Mouse (Mus musculus): ENCODE data around the gene Ldlr. TPM values are rescaled to one million over a fixed set of nuclear protein-coding genes. Genes with fewer than 3 reads are reported as not detected.
A peak's percentile ranks its signal among the peaks of the same experiment; 100 is the strongest.

Gene Ldlr
- polyA plus RNA-seq, 1 experiment from 2014 or later = 18.8 TPM

GRCm38 (mm10) chr9:21749382-21750118 is 26.3 kb downstream of the Ldlr start:
- no peak overlapping the region for H3K9ac ChIP-seq (replicated peaks; ENCODE audit: low read depth, low read length)
- no peak overlapping the region for H3K4me2 ChIP-seq (ENCODE audit: low read length)
- no peak for ATAC-seq
- H3K27me3 ChIP-seq (replicated peaks; ENCODE audit: control insufficient read depth, insufficient read depth, low read length) = no peaks in the 10 kb centered on the region
- no peak overlapping the region for H3K4me3 ChIP-seq (replicated peaks; ENCODE audit: low read length)
- WGBS = 85% methylated on average over 6 of the region's 6 CpGs
- peaks cover 21% of the 10 kb centered on the region; the same call in 1 of the 2 replicates for H3K36me3 ChIP-seq (ENCODE audit: control insufficient read depth, insufficient read depth)
- peaks cover 7% of the 10 kb centered on the region for H3K4me1 ChIP-seq (replicated peaks; ENCODE audit: control insufficient read depth, insufficient read depth, low read length)
- no peaks in the 10 kb centered on the region for H3K9me3 ChIP-seq (ENCODE audit: control insufficient read depth, low read length)
- H3K27ac ChIP-seq (ENCODE audit: low read length) = no peak overlapping the region

- Histone ChIP-seq H3K9ac (replicated peaks; ENCODE audit: low read depth, low read length) (no peak overlapping the region), H3K27me3 (replicated peaks; ENCODE audit: control insufficient read depth, insufficient read depth, low read length) (no peaks in the 10 kb centered on the region), H3K36me3 (ENCODE audit: control insufficient read depth, insufficient read depth) (peaks cover 21% of the 10 kb centered on the region; the same call in 1 of the 2 replicates), H3K27ac (ENCODE audit: low read length) (no peak overlapping the region), H3K9me3 (ENCODE audit: control insufficient read depth, low read length) (no peaks in the 10 kb centered on the region), H3K4me3 (replicated peaks; ENCODE audit: low read length) (no peak overlapping the region), H3K4me2 (ENCODE audit: low read length) (no peak overlapping the region), H3K4me1 (replicated peaks; ENCODE audit: control insufficient read depth, insufficient read depth, low read length) (peaks cover 7% of the 10 kb centered on the region)
- WGBS = 84% methylated on average over 3 of the region's 3 CpGs
- ATAC-seq = no peak
These were observed 27.1 kb downstream of the Ldlr start for GRCm38 (mm10) chr9:21750370-21750769.

- ATAC-seq = no peak
- no peak overlapping the region for H3K27ac ChIP-seq (ENCODE audit: low read length)
- H3K9me3 ChIP-seq (ENCODE audit: control insufficient read depth, low read length) = no peaks in the 10 kb centered on the region
- WGBS = 47% methylated on average over 6 of the region's 6 CpGs
- H3K27me3 ChIP-seq (replicated peaks; ENCODE audit: control insufficient read depth, insufficient read depth, low read length) = no peaks in the 10 kb centered on the region
- no peak overlapping the region for H3K4me3 ChIP-seq (replicated peaks; ENCODE audit: low read length)
- H3K36me3 ChIP-seq (ENCODE audit: control insufficient read depth, insufficient read depth) = peaks cover 16% of the 10 kb centered on the region; the same call in 1 of the 2 replicates
- H3K4me1 ChIP-seq (replicated peaks; ENCODE audit: control insufficient read depth, insufficient read depth, low read length) = peaks cover 7% of the 10 kb centered on the region
- no peak overlapping the region for H3K4me2 ChIP-seq (ENCODE audit: low read length)
- H3K9ac ChIP-seq (replicated peaks; ENCODE audit: low read depth, low read length) = no peak overlapping the region
These were observed 28.1 kb downstream of the Ldlr start for GRCm38 (mm10) chr9:21751347-21751746.

DNA sequence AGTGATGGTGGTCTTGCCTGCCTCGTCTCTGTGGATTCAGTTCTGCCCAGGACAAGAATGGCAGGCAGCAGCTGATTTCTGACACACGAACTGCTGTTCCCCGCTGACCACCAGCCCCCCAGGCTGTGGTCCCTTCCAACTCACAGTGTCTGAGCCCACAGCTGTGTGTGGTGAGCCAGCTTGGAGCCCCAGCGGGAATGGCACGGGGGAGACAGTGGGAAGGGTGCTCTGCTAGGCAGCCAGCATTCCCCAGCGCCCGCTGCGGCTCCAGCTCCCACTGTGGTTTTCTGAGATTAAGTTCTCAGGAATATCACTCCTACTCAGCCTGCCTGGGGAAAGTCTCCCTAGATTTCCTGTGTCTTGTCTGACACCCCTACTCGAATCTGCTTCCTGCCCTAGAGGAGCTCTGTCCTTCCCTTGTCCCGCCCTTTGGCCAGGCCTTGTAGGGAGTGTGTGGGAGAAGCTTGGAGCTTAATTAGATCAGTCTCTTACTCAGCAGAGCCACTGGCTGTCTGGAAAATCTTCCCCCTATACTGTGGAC is 29.0 kb downstream of the Ldlr start:
- Histone ChIP-seq H3K4me3 (replicated peaks; ENCODE audit: low read length) (no peak overlapping the region), H3K27ac (ENCODE audit: low read length) (no peak overlapping the region), H3K9ac (replicated peaks; ENCODE audit: low read depth, low read length) (no peak overlapping the region), H3K27me3 (replicated peaks; ENCODE audit: control insufficient read depth, insufficient read depth, low read length) (no peaks in the 10 kb centered on the region), H3K4me1 (replicated peaks; ENCODE audit: control insufficient read depth, insufficient read depth, low read length) (peaks cover 7% of the 10 kb centered on the region), H3K36me3 (ENCODE audit: control insufficient read depth, insufficient read depth) (peaks cover 11% of the 10 kb centered on the region; the same call in 1 of the 2 replicates), H3K4me2 (ENCODE audit: low read length) (no peak overlapping the region), H3K9me3 (ENCODE audit: control insufficient read depth, low read length) (no peaks in the 10 kb centered on the region)
- no peak for ATAC-seq
- WGBS = 66% methylated on average over 10 of the region's 10 CpGs

- H3K27me3 ChIP-seq (replicated peaks; ENCODE audit: control insufficient read depth, insufficient read depth, low read length) = no peaks in the 10 kb centered on the region
- no peaks in the 10 kb centered on the region for H3K9me3 ChIP-seq (ENCODE audit: control insufficient read depth, low read length)
- no peak overlapping the region for H3K9ac ChIP-seq (replicated peaks; ENCODE audit: low read depth, low read length)
- 91% methylated on average over 2 of the region's 2 CpGs for WGBS
- H3K4me1 ChIP-seq (replicated peaks; ENCODE audit: control insufficient read depth, insufficient read depth, low read length) = peaks cover 3% of the 10 kb centered on the region; the same call in 1 of the 2 replicates
- peaks cover under 1% of the 10 kb centered on the region; the same call in 1 of the 2 replicates for H3K36me3 ChIP-seq (ENCODE audit: control insufficient read depth, insufficient read depth)
- no peak overlapping the region for H3K4me3 ChIP-seq (replicated peaks; ENCODE audit: low read length)
- ATAC-seq = no peak
- no peak overlapping the region for H3K4me2 ChIP-seq (ENCODE audit: low read length)
- no peak overlapping the region for H3K27ac ChIP-seq (ENCODE audit: low read length)
These were observed 30.7 kb downstream of the Ldlr start for GRCm38 (mm10) chr9:21754003-21754402.

GRCm38 (mm10) chr9:21754516-21755321 is 31.4 kb downstream of the Ldlr start:
- Histone ChIP-seq H3K4me3 (replicated peaks; ENCODE audit: low read length) (no peak overlapping the region), H3K9ac (replicated peaks; ENCODE audit: low read depth, low read length) (no peak overlapping the region), H3K36me3 (ENCODE audit: control insufficient read depth, insufficient read depth) (no peaks in the 10 kb centered on the region), H3K27me3 (replicated peaks; ENCODE audit: control insufficient read depth, insufficient read depth, low read length) (no peaks in the 10 kb centered on the region), H3K4me2 (ENCODE audit: low read length) (no peak overlapping the region), H3K9me3 (ENCODE audit: control insufficient read depth, low read length) (no peaks in the 10 kb centered on the region), H3K4me1 (replicated peaks; ENCODE audit: control insufficient read depth, insufficient read depth, low read length) (peaks cover 9% of the 10 kb centered on the region), H3K27ac (ENCODE audit: low read length) (no peak overlapping the region)
- ATAC-seq = no peak
- WGBS = 77% methylated on average over 13 of the region's 13 CpGs

- H3K9ac ChIP-seq (replicated peaks; ENCODE audit: low read depth, low read length) = no peak overlapping the region
- H3K9me3 ChIP-seq (ENCODE audit: control insufficient read depth, low read length) = no peaks in the 10 kb centered on the region
- no peaks in the 10 kb centered on the region for H3K27me3 ChIP-seq (replicated peaks; ENCODE audit: control insufficient read depth, insufficient read depth, low read length)
- H3K36me3 ChIP-seq (ENCODE audit: control insufficient read depth, insufficient read depth) = no peaks in the 10 kb centered on the region
- H3K4me1 ChIP-seq (replicated peaks; ENCODE audit: control insufficient read depth, insufficient read depth, low read length) = peaks cover 14% of the 10 kb centered on the region
- H3K4me3 ChIP-seq (replicated peaks; ENCODE audit: low read length) = peak overlapping the region; percentile 77
- no peak overlapping the region for H3K27ac ChIP-seq (ENCODE audit: low read length)
- 53% methylated on average over 14 of the region's 14 CpGs for WGBS
- H3K4me2 ChIP-seq (ENCODE audit: low read length) = peak overlapping the region; percentile 63
- no peak for ATAC-seq
These were observed 35.6 kb downstream of the Ldlr start for GRCm38 (mm10) chr9:21758576-21759529.

DNA sequence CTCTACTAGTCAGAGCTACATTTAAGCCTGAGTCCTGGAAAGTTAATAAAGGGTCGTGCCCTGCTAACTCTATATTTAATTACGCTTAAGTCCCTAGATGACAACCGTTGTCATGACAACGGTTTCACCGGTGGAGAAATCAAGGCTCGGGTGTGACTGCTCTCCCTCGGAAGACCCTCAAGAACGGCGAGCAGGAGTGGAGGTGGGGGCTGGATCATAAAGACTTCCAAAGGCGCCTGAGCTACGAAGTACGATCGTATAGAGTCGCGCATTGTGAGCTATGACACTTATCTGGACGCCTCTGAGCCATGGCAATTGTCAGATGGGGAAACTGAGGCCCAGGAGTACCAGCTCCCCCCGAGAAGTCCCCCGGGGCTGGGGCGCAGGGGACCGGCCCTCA is 36.4 kb downstream of the Ldlr start:
- under 1% methylated on average over 20 of the region's 20 CpGs for WGBS
- ATAC-seq = peak; percentile 0; the same call in 1 of the 2 replicates

More for the DNA sequence above, 36.4 kb downstream of the Ldlr start:
- H3K9me3 ChIP-seq (ENCODE audit: control insufficient read depth, low read length) = no peaks in the 10 kb centered on the region
- peak overlapping the region; percentile 63 for H3K4me2 ChIP-seq (ENCODE audit: low read length)
- H3K4me3 ChIP-seq (replicated peaks; ENCODE audit: low read length) = peak overlapping the region; percentile 77
- H3K27me3 ChIP-seq (replicated peaks; ENCODE audit: control insufficient read depth, insufficient read depth, low read length) = no peaks in the 10 kb centered on the region
- peak overlapping the region; percentile 69 for H3K9ac ChIP-seq (replicated peaks; ENCODE audit: low read depth, low read length)
- no peaks in the 10 kb centered on the region for H3K36me3 ChIP-seq (ENCODE audit: control insufficient read depth, insufficient read depth)
- no peak overlapping the region for H3K27ac ChIP-seq (ENCODE audit: low read length)
- H3K4me1 ChIP-seq (replicated peaks; ENCODE audit: control insufficient read depth, insufficient read depth, low read length) = peaks cover 14% of the 10 kb centered on the region
